Mouse (Mus musculus) hindbrain, embryonic 11.5 days (tissue): Measurements from ENCODE around the gene Mid1. TPM values are rescaled to one million over a fixed set of nuclear protein-coding genes. Genes with fewer than 3 reads are reported as not detected.

Experiments
- ATAC-seq: fragments of 200-750 bp; cut with Nextera tagmentation; 2 replicates; pipeline ENCODE4 v1.8.0; 2017; ENCODE audit warnings: mild to moderate bottlenecking, moderate TSS enrichment, moderate library complexity; ENCODE audit not compliant: low FRiP score
- DNase-seq: peaks from one replicate; pipeline ENCODE4 v3.0.0-alpha.2; 2015; ENCODE audit warnings: low spot score
- H3K27ac ChIP-seq: fragments of 300-500 bp; sonication (generic); 2 replicates; pipeline ENCODE4 v1.5.1; 2014; ENCODE audit warnings: mild to moderate bottlenecking, low read depth, low read length
- H3K27me3 ChIP-seq: fragments of 300-500 bp; sonication (generic); 2 replicates; pipeline ENCODE4 v1.6.1; 2014; ENCODE audit warnings: mild to moderate bottlenecking, low read length, moderate library complexity, mixed read lengths; ENCODE audit not compliant: control insufficient read depth, insufficient read depth
- H3K36me3 ChIP-seq: fragments of 300-500 bp; sonication (generic); 2 replicates; pipeline ENCODE4 v1.6.1; 2014; ENCODE audit warnings: mild to moderate bottlenecking, low read length, moderate library complexity, mixed read lengths; ENCODE audit not compliant: control insufficient read depth, insufficient read depth
- H3K4me1 ChIP-seq: fragments of 300-500 bp; sonication (generic); replicated peaks from 2 replicates; pipeline ENCODE4 v1.6.1; 2014; ENCODE audit warnings: low read length, mixed read lengths; ENCODE audit not compliant: control insufficient read depth, insufficient read depth
- H3K4me2 ChIP-seq: fragments of 300-500 bp; sonication (generic); replicated peaks from 2 replicates; pipeline ENCODE4 v1.6.1; 2014; ENCODE audit warnings: mild to moderate bottlenecking, low read depth, low read length
- H3K4me3 ChIP-seq: fragments of 300-500 bp; sonication (generic); 2 replicates; pipeline ENCODE4 v1.5.1; 2014; ENCODE audit warnings: low read depth, low read length
- H3K9ac ChIP-seq: fragments of 300-500 bp; sonication (generic); 2 replicates; pipeline ENCODE4 v1.6.1; 2014; ENCODE audit warnings: low read depth, low read length
- H3K9me3 ChIP-seq: fragments of 300-500 bp; sonication (generic); 2 replicates; pipeline ENCODE4 v1.6.1; 2016; ENCODE audit warnings: low read length; ENCODE audit not compliant: control insufficient read depth
- WGBS: fragments of 180-500 bp; shearing (Covaris S2); extraction: QIAGEN DNeasy Blood & Tissue Kit; methylation state at CpG from one replicate; pipeline ENCODE4 v1.1.7; 2014; 5-methylcytosine and 5-hydroxymethylcytosine counted together
- polyA plus RNA-seq: library from polyadenylated mRNA; unstranded; fragments of >200 nt; fragmentation: Nextera tagmentation; extraction: Ambion mirVana; gene quantifications from 2 replicates; pipeline ENCODE4 v1.2.1, GENCODE M21; 2014

Gene Mid1
- polyA plus RNA-seq, 1 experiment from 2014 or later, result 24.6 TPM

- Histone ChIP-seq H3K27ac (no peak overlapping the region), H3K4me2 (no peak overlapping the region), H3K4me3 (no peak overlapping the region), H3K4me1 (no peaks in the 10 kb centered on the region), H3K36me3 (no peaks in the 10 kb centered on the region), H3K9me3 (no peaks in the 10 kb centered on the region), H3K27me3 (no peaks in the 10 kb centered on the region; the same call in 1 of the 2 replicates), H3K9ac (no peak overlapping the region)
- DNase-seq (no peak), ATAC-seq (no peak)
- WGBS, result 85% methylated on average over 2 of the region's 2 CpGs
Observed at GRCm38 (mm10) chrX:169909898-169910297, 224.9 kb downstream of the Mid1 start.

- no peak for ATAC-seq
- no peaks in the 10 kb centered on the region for H3K36me3 ChIP-seq
- no peaks in the 10 kb centered on the region for H3K9me3 ChIP-seq
- H3K4me1 ChIP-seq, result no peaks in the 10 kb centered on the region
- DNase-seq, result no peak
- 78% methylated on average over 6 of the region's 6 CpGs for WGBS
- no peak overlapping the region for H3K9ac ChIP-seq
- H3K4me2 ChIP-seq, result no peak overlapping the region
- H3K27ac ChIP-seq, result no peak overlapping the region
- H3K4me3 ChIP-seq, result no peak overlapping the region
- H3K27me3 ChIP-seq, result no peaks in the 10 kb centered on the region; the same call in 1 of the 2 replicates
Observed at GRCm38 (mm10) chrX:169915738-169916137, 230.7 kb downstream of the Mid1 start.

- no peak overlapping the region for H3K4me3 ChIP-seq
- no peak overlapping the region for H3K27ac ChIP-seq
- H3K4me2 ChIP-seq, result no peak overlapping the region
- ATAC-seq, result no peak
- no peaks in the 10 kb centered on the region for H3K36me3 ChIP-seq
- peaks cover 2% of the 10 kb centered on the region; the same call in 1 of the 2 replicates for H3K27me3 ChIP-seq
- H3K9me3 ChIP-seq, result no peaks in the 10 kb centered on the region
- no peak for DNase-seq
- no peaks in the 10 kb centered on the region for H3K4me1 ChIP-seq
- H3K9ac ChIP-seq, result no peak overlapping the region
- 76% methylated on average over 2 of the region's 2 CpGs for WGBS
Observed at GRCm38 (mm10) chrX:169922541-169922940, 237.5 kb downstream of the Mid1 start.

GRCm38 (mm10) chrX:169923417-169923816, 238.4 kb downstream of the Mid1 start:
- Histone ChIP-seq H3K36me3 (no peaks in the 10 kb centered on the region), H3K4me1 (no peaks in the 10 kb centered on the region), H3K9me3 (no peaks in the 10 kb centered on the region), H3K27me3 (peaks cover 2% of the 10 kb centered on the region; the same call in 1 of the 2 replicates), H3K4me3 (no peak overlapping the region), H3K9ac (no peak overlapping the region), H3K27ac (0 out of 2 replicates have a peak overlapping the region, but pooled peaks have one; percentile 36), H3K4me2 (no peak overlapping the region)
- ATAC-seq (no peak; the same call in 1 of the 2 replicates), DNase-seq (no peak)
- WGBS, result 39% methylated on average over 1 of the region's 1 CpGs

GRCm38 (mm10) chrX:169925600-169925999, 240.6 kb downstream of the Mid1 start:
- H3K4me1 ChIP-seq, result no peaks in the 10 kb centered on the region
- no peak overlapping the region for H3K4me3 ChIP-seq
- no peak for ATAC-seq
- 32% methylated on average over 7 of the region's 7 CpGs for WGBS
- H3K27ac ChIP-seq, result no peak overlapping the region
- no peak overlapping the region for H3K9ac ChIP-seq
- peaks cover 2% of the 10 kb centered on the region; the same call in 1 of the 2 replicates for H3K27me3 ChIP-seq
- no peaks in the 10 kb centered on the region for H3K9me3 ChIP-seq
- DNase-seq, result no peak
- H3K4me2 ChIP-seq, result no peak overlapping the region
- H3K36me3 ChIP-seq, result no peaks in the 10 kb centered on the region

GRCm38 (mm10) chrX:169927110-169927817, 242.3 kb downstream of the Mid1 start:
- no peak for DNase-seq
- no peak overlapping the region for H3K4me3 ChIP-seq
- H3K9ac ChIP-seq, result no peak overlapping the region
- H3K4me2 ChIP-seq, result no peak overlapping the region
- no peak overlapping the region for H3K27ac ChIP-seq
- H3K36me3 ChIP-seq, result no peaks in the 10 kb centered on the region
- no peaks in the 10 kb centered on the region for H3K9me3 ChIP-seq
- H3K4me1 ChIP-seq, result no peaks in the 10 kb centered on the region
- no peak for ATAC-seq
- 79% methylated on average over 28 of the region's 28 CpGs for WGBS
- H3K27me3 ChIP-seq, result peaks cover 2% of the 10 kb centered on the region; the same call in 1 of the 2 replicates

- WGBS, result 75% methylated on average over 2 of the region's 2 CpGs
- H3K4me1 ChIP-seq, result no peaks in the 10 kb centered on the region
- no peak for ATAC-seq
Observed at GRCm38 (mm10) chrX:169930868-169931267, 245.9 kb downstream of the Mid1 start.

GRCm38 (mm10) chrX:169933228-169933627, 248.2 kb downstream of the Mid1 start:
- no peak overlapping the region for H3K4me2 ChIP-seq
- no peak overlapping the region for H3K27ac ChIP-seq
- H3K36me3 ChIP-seq, result no peaks in the 10 kb centered on the region
- 85% methylated on average over 3 of the region's 3 CpGs for WGBS
- peaks cover 9% of the 10 kb centered on the region; the same call in 1 of the 2 replicates for H3K27me3 ChIP-seq
- H3K9ac ChIP-seq, result no peak overlapping the region
- H3K4me3 ChIP-seq, result no peak overlapping the region
- H3K9me3 ChIP-seq, result no peaks in the 10 kb centered on the region
- ATAC-seq (no peak), DNase-seq (no peak)
- no peaks in the 10 kb centered on the region for H3K4me1 ChIP-seq

More at GRCm38 (mm10) chrX:169930868-169931267, 245.9 kb downstream of the Mid1 start:
- no peaks in the 10 kb centered on the region for H3K36me3 ChIP-seq
- H3K4me2 ChIP-seq, result no peak overlapping the region
- H3K9me3 ChIP-seq, result no peaks in the 10 kb centered on the region
- H3K4me3 ChIP-seq, result no peak overlapping the region
- DNase-seq, result no peak
- H3K27ac ChIP-seq, result no peak overlapping the region
- H3K27me3 ChIP-seq, result peaks cover 9% of the 10 kb centered on the region; the same call in 1 of the 2 replicates
- no peak overlapping the region for H3K9ac ChIP-seq
